In the genomic region with DNA sequence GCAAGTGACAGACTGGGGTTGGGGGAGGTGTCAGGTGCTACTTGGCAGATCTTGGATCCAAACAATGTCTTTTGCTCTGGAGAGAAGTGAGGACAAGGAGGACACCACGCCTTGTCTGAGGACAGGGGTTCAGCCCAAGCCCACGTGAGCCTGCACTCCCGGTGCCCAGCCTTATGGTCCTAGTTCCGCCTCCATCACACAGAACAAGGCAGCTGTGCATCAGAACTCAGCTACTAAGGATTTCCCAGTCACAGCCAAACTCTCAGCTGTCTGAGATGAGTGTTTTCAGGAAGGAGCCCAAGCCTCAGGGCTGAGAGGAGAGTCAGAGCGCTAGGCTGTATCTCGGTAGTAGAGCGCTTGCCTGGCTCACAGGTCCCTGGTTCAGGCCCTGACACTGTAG, we compare ENCODE assay signal across 15 mouse cellular contexts.
DNase-seq lines count a peak whose midpoint lies in the region; ATAC-seq and TF ChIP-seq lines count a peak whose summit lies in the region.
"Had no signal": no experiment of that assay in that cellular context is flagged by ENCODE, and none has a peak within 500 bp of the region (broad histone marks: within the 10 kb centered on the region; RNA-seq: fewer than 3 reads in every experiment).

No protein-coding gene starts in this region.

- peaks cover 66% of the 10 kb centered on the region for H3K4me1 ChIP-seq in hindbrain, embryonic 10.5 days (replicated peaks)
- no peaks in the 10 kb centered on the region for H3K4me1 ChIP-seq in hindbrain, postnatal 0 days (ENCODE audit: insufficient read depth, low read length)
- no peaks in the 10 kb centered on the region for H3K4me1 ChIP-seq in hindbrain, embryonic 16.5 days (ENCODE audit: control insufficient read depth, insufficient read depth, low read depth, low read length)

- H3K9me3 ChIP-seq in hindbrain, embryonic 10.5 days, result no peaks in the 10 kb centered on the region
- H3K9me3 ChIP-seq in hindbrain, postnatal 0 days (ENCODE audit: low read length), result no peaks in the 10 kb centered on the region
- H3K9me3 ChIP-seq in hindbrain, embryonic 16.5 days (ENCODE audit: control insufficient read depth, low read length), result no peaks in the 10 kb centered on the region
- H3K9me3 ChIP-seq: embryonic facial prominence, embryonic 13.5 days; forebrain, embryonic 13.5 days; hindbrain, embryonic 12.5 days; midbrain, embryonic 12.5 days had no signal

- H3K27me3 ChIP-seq in hindbrain, embryonic 10.5 days (ENCODE audit: insufficient read depth, poor library complexity, severe bottlenecking), result no peaks in the 10 kb centered on the region
- no peaks in the 10 kb centered on the region for H3K27me3 ChIP-seq in hindbrain, postnatal 0 days (ENCODE audit: insufficient read depth, low read length)
- H3K27me3 ChIP-seq in hindbrain, embryonic 16.5 days (replicated peaks; ENCODE audit: control insufficient read depth, insufficient read depth, low read length), result 0 out of 2 replicates have a peak, but pooled peaks cover 2% of the 10 kb centered on the region
- H3K27me3 ChIP-seq: forebrain, embryonic 13.5 days; hindbrain, embryonic 12.5 days; midbrain, embryonic 12.5 days had no signal

- peak overlapping the region; percentile 46; the same call in 1 of the 2 replicates for H3K27ac ChIP-seq in hindbrain, embryonic 10.5 days
- no peak overlapping the region for H3K27ac ChIP-seq in hindbrain, postnatal 0 days
- no peak overlapping the region for H3K27ac ChIP-seq in hindbrain, embryonic 16.5 days (ENCODE audit: low read depth, low read length)
- H3K27ac ChIP-seq: embryonic facial prominence, embryonic 13.5 days; forebrain, embryonic 13.5 days; hindbrain, embryonic 12.5 days; kidney, postnatal 0 days; midbrain, embryonic 12.5 days had no signal

- WGBS in hindbrain, embryonic 10.5 days, result 79% methylated on average over 7 of the region's 7 CpGs
- WGBS in hindbrain, postnatal 0 days, result 79% methylated on average over 7 of the region's 7 CpGs
- 76% methylated on average over 7 of the region's 7 CpGs for WGBS in hindbrain, embryonic 16.5 days

- no peak overlapping the region for H3K9ac ChIP-seq in hindbrain, postnatal 0 days (replicated peaks; ENCODE audit: low read length)
- no peak overlapping the region for H3K9ac ChIP-seq in hindbrain, embryonic 16.5 days (ENCODE audit: low read depth, low read length)
- H3K9ac ChIP-seq: embryonic facial prominence, embryonic 13.5 days; forebrain, embryonic 13.5 days; hindbrain, embryonic 12.5 days; midbrain, embryonic 12.5 days had no signal

- H3K4me3 ChIP-seq in hindbrain, embryonic 10.5 days, result no peak overlapping the region
- no peak overlapping the region for H3K4me3 ChIP-seq in hindbrain, postnatal 0 days (ENCODE audit: low read length)
- no peak overlapping the region for H3K4me3 ChIP-seq in hindbrain, embryonic 16.5 days (ENCODE audit: low read length)
- H3K4me3 ChIP-seq: embryonic facial prominence, embryonic 13.5 days; forebrain, embryonic 13.5 days; hindbrain, embryonic 12.5 days; midbrain, embryonic 12.5 days had no signal

- no peak for ATAC-seq in cerebellum, adult (ENCODE audit: insufficient number of reproducible peaks, low FRiP score, low TSS enrichment)
- no peak for ATAC-seq in hindbrain, postnatal 0 days
- no peak for ATAC-seq in hindbrain, embryonic 16.5 days
- ATAC-seq: activated CD4-positive, CD25-positive, alpha-beta regulatory T cell, adult 4 months; forebrain, embryonic 13.5 days had no signal

- H3K4me2 ChIP-seq in hindbrain, postnatal 0 days (ENCODE audit: low read depth, low read length), result no peak overlapping the region
- no peak overlapping the region for H3K4me2 ChIP-seq in hindbrain, embryonic 16.5 days (ENCODE audit: low read length)
- H3K4me2 ChIP-seq: embryonic facial prominence, embryonic 13.5 days; forebrain, embryonic 13.5 days; hindbrain, embryonic 12.5 days; midbrain, embryonic 12.5 days had no signal

- H3K36me3 ChIP-seq in hindbrain, embryonic 10.5 days, result no peaks in the 10 kb centered on the region
- H3K36me3 ChIP-seq in hindbrain, postnatal 0 days (ENCODE audit: insufficient read depth, low read length), result no peaks in the 10 kb centered on the region
- H3K36me3 ChIP-seq in hindbrain, embryonic 16.5 days (ENCODE audit: control insufficient read depth, insufficient read depth, low read length), result no peaks in the 10 kb centered on the region
- H3K36me3 ChIP-seq: embryonic facial prominence, embryonic 13.5 days; hindbrain, embryonic 12.5 days; midbrain, embryonic 12.5 days had no signal

- TF ChIP-seq CTCF in hindbrain, postnatal 0 days (IDR thresholded peaks at IDR 0.05; ENCODE audit: low read depth), result no peak

- peak; percentile 42 for DNase-seq in cerebellum, adult 9-11 months
- DNase-seq in hindbrain, embryonic 10.5 days (ENCODE audit: low spot score), result no peak
- DNase-seq in hindbrain, postnatal 0 days (ENCODE audit: low spot score), result no peak
- DNase-seq in right cerebral cortex, postnatal 36 days (ENCODE audit: low spot score in 2 of 2), result peak; percentile 22 to 47
- DNase-seq in right cerebral cortex, postnatal 14 days, result no peak
- no peak for DNase-seq in Muller cell, postnatal 12 days (ENCODE audit: inconsistent ontology term)
- DNase-seq: gastrocnemius, postnatal 36 days had no signal

Comparison
In these comparisons a context has a peak if more than half of its experiments do, and no peak if none do; other contexts are left out.
1. DNase-seq: peak in cerebellum, adult 9-11 months (single experiment) and right cerebral cortex, postnatal 36 days (2 of 2); none in hindbrain, embryonic 10.5 days (single experiment), hindbrain, postnatal 0 days (single experiment), right cerebral cortex, postnatal 14 days (single experiment) and Muller cell, postnatal 12 days (single experiment).